Mouse (Mus musculus) embryonic facial prominence, embryonic 12.5 days (tissue): ENCODE data around the gene Zfp638. TPM values are rescaled to one million over a fixed set of nuclear protein-coding genes. Genes with fewer than 3 reads are reported as not detected.
"Not testable (repeated sequence)": the region's sequence is repeated elsewhere in the genome, so short reads cannot be mapped to it uniquely, and the experiment has no call there.

Experiments used
- ATAC-seq: fragments of 200-750 bp; cut with Nextera tagmentation; 2 replicates; pipeline ENCODE4 v1.8.0; 2017; ENCODE audit not compliant: insufficient number of reproducible peaks, insufficient read depth, low FRiP score, low TSS enrichment
- H3K27ac ChIP-seq: fragments of 300-500 bp; sonication (generic); 2 replicates; pipeline ENCODE4 v1.5.1; 2016; ENCODE audit warnings: mild to moderate bottlenecking
- H3K27me3 ChIP-seq: fragments of 300-500 bp; sonication (generic); 2 replicates; pipeline ENCODE4 v1.6.1; 2016; ENCODE audit warnings: mild to moderate bottlenecking, moderate library complexity
- H3K36me3 ChIP-seq: fragments of 300-500 bp; sonication (generic); 2 replicates; pipeline ENCODE4 v1.6.1; 2016; ENCODE audit warnings: mild to moderate bottlenecking
- H3K4me1 ChIP-seq: fragments of 300-500 bp; sonication (generic); 2 replicates; pipeline ENCODE4 v1.6.1; 2016
- H3K4me2 ChIP-seq: fragments of 300-500 bp; sonication (generic); replicated peaks from 2 replicates; pipeline ENCODE4 v1.6.1; 2016; ENCODE audit warnings: mild to moderate bottlenecking, moderate library complexity
- H3K4me3 ChIP-seq: fragments of 300-500 bp; sonication (generic); 2 replicates; pipeline ENCODE4 v1.5.1; 2016; ENCODE audit warnings: mild to moderate bottlenecking
- H3K9ac ChIP-seq: fragments of 300-500 bp; sonication (generic); 2 replicates; pipeline ENCODE4 v1.6.1; 2016; ENCODE audit warnings: mild to moderate bottlenecking, moderate library complexity
- H3K9me3 ChIP-seq: fragments of 300-500 bp; sonication (generic); 2 replicates; pipeline ENCODE4 v1.6.1; 2016; ENCODE audit warnings: mild to moderate bottlenecking, moderate library complexity
- WGBS: fragments of 180-500 bp; shearing (Covaris S2); methylation state at CpG from one replicate; pipeline ENCODE4 v1.1.7; 2016; 5-methylcytosine and 5-hydroxymethylcytosine counted together
- polyA plus RNA-seq: library from polyadenylated mRNA; unstranded; fragments of >200 nt; fragmentation: Nextera tagmentation; extraction: Ambion mirVana; gene quantifications from 2 replicates; pipeline ENCODE4 v1.2.1, GENCODE M21; 2016

Gene Zfp638
- 79.7 and 91.7 TPM in 2 replicates for polyA plus RNA-seq

- H3K9ac ChIP-seq = peak within 1 kb of the TSS; percentile 57
- H3K4me3 ChIP-seq = peak within 1 kb of the TSS; percentile 58
- H3K27me3 ChIP-seq = peaks cover 8% of the 10 kb centered on the region
- peak within 1 kb of the TSS; percentile 99 for H3K4me2 ChIP-seq
- H3K4me1 ChIP-seq = peaks cover 7% of the 10 kb centered on the region; the same call in 1 of the 2 replicates
- ATAC-seq = peak; percentile 90
- under 1% methylated on average over 50 of the region's 50 CpGs for WGBS
- no peak within 1 kb of the TSS for H3K27ac ChIP-seq
- no peaks in the 10 kb centered on the region for H3K9me3 ChIP-seq
- H3K36me3 ChIP-seq = no peaks in the 10 kb centered on the region
Measured at GRCm38 (mm10) chr6:83866954-83867597, at the start of gene Zfp638. Gene Zfp638, plus strand, starts transcription at chr6:83867109.

GRCm38 (mm10) chr6:83818996-83819395 is 47.9 kb upstream of the Zfp638 start:
- 79% methylated on average over 1 of the region's 1 CpGs for WGBS

GRCm38 (mm10) chr6:83820727-83821515 is 46.0 kb upstream of the Zfp638 start:
- H3K36me3 ChIP-seq = peaks cover 3% of the 10 kb centered on the region; the same call in 1 of the 2 replicates
- no peak overlapping the region for H3K9ac ChIP-seq
- H3K27me3 ChIP-seq = no peaks in the 10 kb centered on the region
- H3K4me1 ChIP-seq = peaks cover 7% of the 10 kb centered on the region
- WGBS = 83% methylated on average over 2 of the region's 2 CpGs
- no peaks in the 10 kb centered on the region for H3K9me3 ChIP-seq
- no peak overlapping the region for H3K27ac ChIP-seq
- H3K4me3 ChIP-seq = no peak overlapping the region
- no peak overlapping the region for H3K4me2 ChIP-seq
- no peak for ATAC-seq

More at GRCm38 (mm10) chr6:83818996-83819395, 47.9 kb upstream of the Zfp638 start:
- peaks cover 7% of the 10 kb centered on the region for H3K4me1 ChIP-seq
- H3K27ac ChIP-seq = no peak overlapping the region
- H3K27me3 ChIP-seq = no peaks in the 10 kb centered on the region
- H3K9me3 ChIP-seq = no peaks in the 10 kb centered on the region
- no peak overlapping the region for H3K9ac ChIP-seq
- peaks cover 4% of the 10 kb centered on the region for H3K36me3 ChIP-seq
- ATAC-seq = no peak
- no peak overlapping the region for H3K4me2 ChIP-seq
- no peak overlapping the region for H3K4me3 ChIP-seq

- Histone ChIP-seq H3K27ac (no peak overlapping the region), H3K4me2 (no peak overlapping the region), H3K27me3 (no peaks in the 10 kb centered on the region), H3K9me3 (no peaks in the 10 kb centered on the region), H3K9ac (no peak overlapping the region), H3K36me3 (no peaks in the 10 kb centered on the region), H3K4me1 (peaks cover 7% of the 10 kb centered on the region), H3K4me3 (no peak overlapping the region)
- no peak for ATAC-seq
- 46% methylated on average over 2 of the region's 2 CpGs for WGBS
Measured at GRCm38 (mm10) chr6:83821856-83822255, 45.1 kb upstream of the Zfp638 start.

GRCm38 (mm10) chr6:83830941-83831605 is 35.8 kb upstream of the Zfp638 start:
- H3K9ac ChIP-seq = peak overlapping the region; percentile 64
- peak overlapping the region; percentile 82 for H3K4me2 ChIP-seq
- 0 out of 2 replicates have a peak, but pooled peaks cover 4% of the 10 kb centered on the region for H3K4me1 ChIP-seq
- peak overlapping the region; percentile 54 for H3K4me3 ChIP-seq
- WGBS = under 1% methylated on average over 33 of the region's 35 CpGs
- ATAC-seq = no peak; the same call in 1 of the 2 replicates
- no peaks in the 10 kb centered on the region for H3K9me3 ChIP-seq
- H3K36me3 ChIP-seq = 0 out of 2 replicates have a peak, but pooled peaks cover 5% of the 10 kb centered on the region
- H3K27me3 ChIP-seq = no peaks in the 10 kb centered on the region
- H3K27ac ChIP-seq = peak overlapping the region; percentile 69

GRCm38 (mm10) chr6:83831606-83832123 is 35.2 kb upstream of the Zfp638 start, which contains the start of gene Paip2b:
Gene Paip2b, minus strand, starts transcription at chr6:83831741.
- peak; percentile 98 for ATAC-seq
- Histone ChIP-seq H3K27ac (peak within 1 kb of the TSS; percentile 69), H3K36me3 (0 out of 2 replicates have a peak, but pooled peaks cover 5% of the 10 kb centered on the region), H3K9me3 (no peaks in the 10 kb centered on the region), H3K4me2 (peak within 1 kb of the TSS; percentile 82), H3K4me3 (peak within 1 kb of the TSS; percentile 54), H3K27me3 (no peaks in the 10 kb centered on the region), H3K9ac (peak within 1 kb of the TSS; percentile 64), H3K4me1 (0 out of 2 replicates have a peak, but pooled peaks cover 4% of the 10 kb centered on the region)
- WGBS = under 1% methylated on average over 37 of the region's 37 CpGs

GRCm38 (mm10) chr6:83832393-83832792 is 34.5 kb upstream of the Zfp638 start:
- WGBS = 55% methylated on average over 1 of the region's 1 CpGs
- H3K36me3 ChIP-seq, H3K4me1 ChIP-seq, H3K9me3 ChIP-seq, H3K27me3 ChIP-seq, ATAC-seq: not testable (repeated sequence)
- Histone ChIP-seq H3K4me2 (peak overlapping the region; percentile 48), H3K9ac (0 out of 2 replicates have a peak overlapping the region, but pooled peaks have one; percentile 24), H3K4me3 (peak overlapping the region; percentile 28), H3K27ac (0 out of 2 replicates have a peak overlapping the region, but pooled peaks have one; percentile 46)

GRCm38 (mm10) chr6:83836826-83837225 is 30.1 kb upstream of the Zfp638 start:
- WGBS = 81% methylated on average over 2 of the region's 2 CpGs
- no peak overlapping the region for H3K4me3 ChIP-seq
- no peak overlapping the region for H3K4me2 ChIP-seq

GRCm38 (mm10) chr6:83838046-83838445 is 28.9 kb upstream of the Zfp638 start:
- Histone ChIP-seq H3K4me1 (no peaks in the 10 kb centered on the region), H3K4me3 (no peak overlapping the region), H3K27me3 (no peaks in the 10 kb centered on the region), H3K9ac (no peak overlapping the region), H3K36me3 (no peaks in the 10 kb centered on the region), H3K4me2 (no peak overlapping the region), H3K9me3 (no peaks in the 10 kb centered on the region), H3K27ac (no peak overlapping the region)
- no peak for ATAC-seq
- WGBS = 90% methylated on average over 2 of the region's 2 CpGs

More at GRCm38 (mm10) chr6:83836826-83837225, 30.1 kb upstream of the Zfp638 start:
- Histone ChIP-seq H3K36me3 (no peaks in the 10 kb centered on the region), H3K27me3 (no peaks in the 10 kb centered on the region), H3K4me1 (no peaks in the 10 kb centered on the region), H3K9ac (no peak overlapping the region), H3K9me3 (no peaks in the 10 kb centered on the region), H3K27ac (no peak overlapping the region)
- ATAC-seq = no peak

GRCm38 (mm10) chr6:83840086-83840485 is 26.8 kb upstream of the Zfp638 start:
- H3K9ac ChIP-seq = no peak overlapping the region
- no peaks in the 10 kb centered on the region for H3K36me3 ChIP-seq
- no peaks in the 10 kb centered on the region for H3K27me3 ChIP-seq
- whole genome bisulfite sequencing = 83% methylated on average over 6 of the region's 6 CpGs
- H3K4me3 ChIP-seq = no peak overlapping the region
- H3K27ac ChIP-seq = no peak overlapping the region
- no peaks in the 10 kb centered on the region for H3K9me3 ChIP-seq
- ATAC-seq = no peak
- no peak overlapping the region for H3K4me2 ChIP-seq
- H3K4me1 ChIP-seq = no peaks in the 10 kb centered on the region

GRCm38 (mm10) chr6:83844913-83845312 is 22.0 kb upstream of the Zfp638 start:
- no peaks in the 10 kb centered on the region for H3K9me3 ChIP-seq
- 90% methylated on average over 10 of the region's 10 CpGs for WGBS
- no peak for ATAC-seq

More at GRCm38 (mm10) chr6:83844913-83845312, 22.0 kb upstream of the Zfp638 start:
- H3K36me3 ChIP-seq = no peaks in the 10 kb centered on the region
- H3K27me3 ChIP-seq = no peaks in the 10 kb centered on the region
- no peak overlapping the region for H3K9ac ChIP-seq
- no peaks in the 10 kb centered on the region for H3K4me1 ChIP-seq
- no peak overlapping the region for H3K27ac ChIP-seq
- H3K4me3 ChIP-seq = no peak overlapping the region
- no peak overlapping the region for H3K4me2 ChIP-seq
